Mouse (Mus musculus): ENCODE results near the gene Afap1.

Gene Afap1

GRCm38 (mm10) chr5:35933059-35933458 is 39.9 kb downstream of the Afap1 start:
- DNase-seq (ENCODE audit: low spot score) = no peak

- no peak for DNase-seq (ENCODE audit: low spot score)
Measured at GRCm38 (mm10) chr5:35935939-35936338, 42.8 kb downstream of the Afap1 start.

GRCm38 (mm10) chr5:35938249-35939223 is 45.4 kb downstream of the Afap1 start:
- no peak for DNase-seq (ENCODE audit: low spot score)

DNA sequence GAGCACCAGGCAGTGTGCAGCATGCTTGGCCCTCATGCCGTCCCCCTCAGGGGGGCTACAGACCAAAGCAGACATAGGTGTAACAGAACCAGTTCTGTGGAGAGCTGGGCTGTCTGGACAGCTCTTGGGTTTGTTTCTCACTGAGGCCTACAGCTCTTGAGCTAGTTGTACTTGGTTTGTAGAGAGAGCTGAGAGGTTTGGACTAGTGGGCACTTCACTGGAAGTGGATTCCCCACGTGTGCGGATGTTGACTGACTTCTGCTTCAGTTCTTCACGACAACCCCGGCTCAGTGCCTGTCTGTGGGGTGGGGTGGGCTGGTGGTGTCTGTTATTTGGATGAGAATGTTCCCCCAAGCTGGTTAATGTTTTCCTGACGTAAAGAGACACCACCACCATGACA is 46.8 kb downstream of the Afap1 start:
- DNase-seq (ENCODE audit: low spot score) = no peak

DNA sequence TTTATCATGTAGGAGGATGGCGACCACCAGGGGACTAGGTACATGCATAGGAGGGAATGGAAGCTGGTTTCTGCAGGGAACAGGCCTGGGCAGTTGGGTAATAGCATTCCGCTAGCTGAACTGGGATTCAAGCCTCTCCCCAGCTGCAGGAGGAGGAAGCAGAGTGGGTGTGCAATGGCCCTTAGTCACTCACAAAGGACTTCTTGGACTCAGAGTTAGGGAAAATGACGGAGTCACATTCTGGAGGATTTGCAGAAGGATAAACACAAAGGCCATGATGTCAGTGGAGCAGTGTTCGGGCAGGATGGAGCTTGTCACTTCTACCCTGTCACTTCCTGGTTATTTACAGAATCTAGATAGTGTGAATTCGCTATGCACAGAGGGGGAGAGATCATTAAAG is 50.4 kb downstream of the Afap1 start:
- no peak for DNase-seq (ENCODE audit: low spot score)

GRCm38 (mm10) chr5:35946841-35947240 is 53.7 kb downstream of the Afap1 start:
- DNase-seq (ENCODE audit: low spot score) = no peak

DNA sequence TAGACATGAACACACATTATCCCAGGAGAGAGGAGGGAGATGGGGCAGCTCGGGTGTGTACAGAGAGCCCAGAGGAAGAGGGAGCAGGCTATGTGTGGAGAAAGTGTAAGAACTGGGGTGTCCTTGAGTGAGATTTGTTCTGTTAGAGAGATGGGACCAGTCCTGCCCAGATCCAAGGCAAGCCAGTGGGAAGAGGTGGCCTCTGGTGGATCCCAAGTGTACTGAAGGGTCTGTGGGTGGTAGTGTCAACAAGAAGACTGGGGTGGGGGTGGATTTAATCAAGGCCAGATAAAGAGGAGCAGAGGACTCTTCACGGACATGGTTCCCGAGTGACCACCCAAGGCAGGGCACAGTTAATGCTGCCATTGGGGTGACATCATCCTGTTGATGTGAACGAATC is 54.3 kb downstream of the Afap1 start:
- no peak for DNase-seq (ENCODE audit: low spot score)

- peak; percentile 27 for DNase-seq (ENCODE audit: low spot score)
Measured at GRCm38 (mm10) chr5:35948225-35948975, 55.3 kb downstream of the Afap1 start.

- DNase-seq (ENCODE audit: low spot score) = no peak
Measured at GRCm38 (mm10) chr5:35949061-35949460, 55.9 kb downstream of the Afap1 start.

- DNase-seq (ENCODE audit: low spot score) = no peak
Measured at GRCm38 (mm10) chr5:35950504-35950903, 57.4 kb downstream of the Afap1 start.

DNA sequence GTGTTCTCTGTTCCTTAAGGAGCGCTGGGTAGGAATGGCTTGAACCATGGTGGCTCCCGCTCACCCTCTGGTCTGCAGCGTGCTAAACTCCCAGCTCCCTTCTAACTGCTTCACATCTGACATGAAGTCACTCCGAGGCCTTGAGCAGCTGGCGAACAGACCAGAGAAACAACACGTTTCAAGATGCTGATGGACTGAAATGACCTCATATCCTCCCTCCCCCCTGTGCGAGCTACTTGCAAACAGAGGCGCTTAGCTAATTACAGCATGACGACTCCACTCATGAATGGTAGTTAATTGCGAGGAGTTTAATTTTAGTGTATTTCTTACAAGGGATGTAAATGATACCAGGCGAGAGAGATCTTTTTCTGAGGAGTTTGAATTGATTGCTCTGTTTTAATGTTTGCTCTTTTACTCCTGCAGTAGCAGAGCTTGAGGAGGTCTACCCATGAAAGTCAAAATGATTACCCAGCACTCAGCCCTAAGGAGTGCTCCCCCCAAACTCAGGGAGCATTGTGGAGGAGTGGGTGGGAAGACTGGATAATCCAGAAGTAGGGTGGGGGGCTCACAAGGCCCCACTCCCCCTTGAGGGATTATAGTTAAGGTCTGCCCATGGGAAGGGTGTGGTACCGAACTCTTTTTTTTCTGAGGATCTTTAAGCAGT is 61.1 kb downstream of the Afap1 start:
- no peak for DNase-seq (ENCODE audit: low spot score)

DNA sequence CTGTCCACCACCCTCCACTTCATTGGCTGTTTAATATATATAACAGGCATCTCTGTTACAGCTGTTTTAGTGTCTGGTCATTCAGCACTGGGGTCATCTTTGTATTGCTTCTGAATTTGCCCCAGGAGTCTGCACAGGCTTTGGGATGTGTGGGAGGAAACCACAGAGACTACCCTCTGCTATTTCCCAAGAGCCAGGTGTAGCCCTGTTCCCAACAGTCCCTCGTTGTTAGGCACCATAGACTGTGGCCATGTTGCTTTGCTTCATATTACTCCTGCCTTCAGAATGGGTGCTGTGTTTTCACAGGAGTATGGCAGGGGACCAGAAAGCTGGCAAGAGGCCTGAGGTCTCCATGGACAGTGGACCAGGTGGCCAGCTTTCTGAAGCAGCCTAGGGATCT is 63.1 kb downstream of the Afap1 start:
- DNase-seq (ENCODE audit: low spot score) = no peak

DNA sequence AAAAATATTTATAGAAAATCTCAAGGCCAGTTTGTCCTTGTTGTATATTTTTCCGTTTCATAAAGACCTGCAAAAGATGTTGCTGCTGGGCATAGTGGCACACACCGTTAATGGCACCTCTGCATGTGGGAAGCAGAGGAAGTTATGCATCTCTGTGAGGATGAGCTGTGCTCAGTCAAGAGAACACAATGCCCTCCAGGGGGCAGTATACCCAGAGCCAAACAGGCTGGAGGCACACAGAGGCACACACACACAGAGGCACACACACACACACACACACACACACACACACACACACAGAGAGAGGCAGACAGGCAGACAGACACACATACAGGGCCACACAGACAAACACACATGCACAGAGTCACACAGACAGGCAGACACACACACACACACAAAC is 65.6 kb downstream of the Afap1 start:
- no peak for DNase-seq (ENCODE audit: low spot score)

DNA sequence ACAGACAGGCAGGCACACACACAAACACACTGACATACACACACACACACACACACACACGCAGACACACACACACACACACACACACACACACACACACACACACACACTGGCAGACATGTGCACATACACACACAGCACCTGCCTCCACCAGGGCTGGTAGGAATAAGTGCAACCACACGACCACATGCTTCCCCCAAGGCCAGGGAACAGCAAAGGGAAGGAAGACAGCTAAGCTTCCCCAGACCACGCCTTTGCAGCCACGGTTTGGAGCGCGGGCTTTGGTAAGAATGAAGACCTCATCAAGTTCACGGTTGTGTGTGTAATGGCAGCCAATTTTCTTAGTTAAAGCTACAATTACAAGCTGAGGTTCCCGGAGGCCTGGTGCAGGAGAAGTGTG is 67.0 kb downstream of the Afap1 start:
- no peak for DNase-seq (ENCODE audit: low spot score)

- DNase-seq (ENCODE audit: low spot score) = no peak
Measured at GRCm38 (mm10) chr5:35961271-35961670, 68.2 kb downstream of the Afap1 start.

GRCm38 (mm10) chr5:35963635-35964034 is 70.5 kb downstream of the Afap1 start:
- DNase-seq (ENCODE audit: low spot score) = no peak

DNA sequence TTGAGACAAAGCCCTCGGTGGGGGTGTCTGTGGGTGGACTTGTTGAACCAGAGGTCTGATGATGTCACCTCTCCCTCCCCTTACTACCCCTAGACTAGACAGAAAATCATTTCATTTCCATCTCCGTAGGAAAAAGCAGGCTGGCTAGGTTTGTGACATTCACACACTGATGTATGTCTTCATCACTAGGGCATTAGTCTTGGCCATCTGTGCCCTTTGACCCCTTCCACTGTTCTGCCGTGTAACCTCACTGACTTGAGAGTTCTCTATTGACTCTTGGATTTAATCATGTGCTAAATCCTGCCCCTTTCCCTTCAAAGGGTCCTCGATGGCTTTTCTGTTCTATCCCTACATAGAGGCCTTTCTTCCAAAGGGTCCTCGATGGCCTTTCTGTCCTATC is 71.9 kb downstream of the Afap1 start:
- no peak for DNase-seq (ENCODE audit: low spot score)

DNA sequence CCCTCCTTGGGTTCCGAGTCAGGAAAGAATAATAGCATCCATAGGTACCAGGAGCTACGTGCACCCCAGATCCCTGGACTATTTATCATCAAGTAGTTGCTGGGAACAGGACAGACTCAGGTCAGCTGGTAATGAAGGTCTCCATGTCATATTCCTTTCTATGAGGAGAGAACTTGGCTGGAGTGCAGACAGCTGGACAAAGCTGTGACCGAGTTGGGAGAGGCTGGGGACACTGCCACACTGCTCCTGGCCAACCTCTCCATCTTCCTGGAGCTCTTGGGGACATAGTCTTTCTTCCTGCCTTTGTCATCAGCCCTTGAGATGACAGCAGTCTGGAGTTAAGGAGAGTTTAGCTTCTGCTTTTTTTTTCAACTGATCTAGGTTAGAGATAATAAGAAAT is 76.7 kb downstream of the Afap1 start:
- DNase-seq (ENCODE audit: low spot score) = no peak

- DNase-seq (ENCODE audit: low spot score) = no peak
Measured at GRCm38 (mm10) chr5:35970380-35971105, 77.4 kb downstream of the Afap1 start.

- DNase-seq (ENCODE audit: low spot score) = peak; percentile 37
Measured at GRCm38 (mm10) chr5:35971841-35972578, 78.9 kb downstream of the Afap1 start.

GRCm38 (mm10) chr5:35972739-35973138 is 79.6 kb downstream of the Afap1 start:
- DNase-seq (ENCODE audit: low spot score) = no peak
